Mouse (Mus musculus): ENCODE data around the gene Gm3629. TPM values are rescaled to one million over a fixed set of nuclear protein-coding genes. Genes with fewer than 3 reads are reported as not detected.
A peak's percentile ranks its signal among the peaks of the same experiment; 100 is the strongest.
"Not testable (repeated sequence)": the region's sequence is repeated elsewhere in the genome, so short reads cannot be mapped to it uniquely, and the experiment has no call there.

Gm3629 gene
- under 1 TPM; 0.41 to 0.80 TPM for total RNA-seq (2021)
- long read RNA-seq, experiment 1: 0 reads
- long read RNA-seq, experiment 2: 0 reads

DNA sequence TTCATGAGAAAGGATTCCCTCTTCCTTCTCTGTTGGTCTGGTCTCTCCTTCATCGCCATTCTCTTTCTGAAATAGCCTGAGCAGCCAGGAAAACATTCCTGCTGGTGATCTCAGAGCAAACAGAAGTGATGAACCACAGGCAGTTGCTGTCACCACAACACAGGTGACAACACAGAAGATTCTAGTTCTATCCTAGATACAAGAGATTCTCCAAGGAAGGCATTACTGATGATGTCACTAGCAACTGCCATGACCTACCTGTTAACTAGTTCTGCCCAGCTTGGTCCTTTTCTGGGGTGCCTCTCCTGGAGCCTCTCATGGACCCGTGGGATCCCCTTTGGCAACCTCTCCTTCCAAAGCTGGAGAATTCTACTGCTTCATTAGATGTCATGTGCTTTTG, at the start of gene Gm3629:
Gm3629 (minus strand) TSS at position 101 of the 400 bp plus-strand sequence.
- intact Hi-C loops (cut with DNase I): not testable (repeated sequence)

DNA sequence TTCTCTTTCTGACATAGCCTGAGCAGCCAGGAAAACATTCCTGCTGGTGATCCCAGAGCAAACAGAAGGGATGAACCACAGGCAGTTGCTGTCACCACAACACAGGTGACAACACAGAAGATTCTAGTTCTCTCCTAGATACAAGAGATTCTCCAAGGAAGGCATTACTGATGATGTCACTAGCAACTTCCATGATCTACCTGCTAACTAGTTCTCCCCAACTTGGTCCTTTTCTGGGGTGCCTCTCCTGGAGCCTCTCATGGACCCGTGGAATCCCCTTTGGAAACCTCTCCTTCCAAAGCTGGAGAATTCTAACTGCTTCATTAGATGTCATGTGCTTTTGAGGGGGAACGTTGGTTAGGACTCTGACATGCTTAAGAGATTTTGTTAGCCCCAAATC, 31.9 kb upstream of the Gm3629 start, which contains the start of gene Gm3460:
Gm3460 (minus strand) TSS at position 101 of the 400 bp plus-strand sequence.
- DNase-seq; intact Hi-C loops (cut with DNase I): not testable (repeated sequence)

More for the DNA sequence above, at the start of gene Gm3629:
- not testable (repeated sequence) for DNase-seq

DNA sequence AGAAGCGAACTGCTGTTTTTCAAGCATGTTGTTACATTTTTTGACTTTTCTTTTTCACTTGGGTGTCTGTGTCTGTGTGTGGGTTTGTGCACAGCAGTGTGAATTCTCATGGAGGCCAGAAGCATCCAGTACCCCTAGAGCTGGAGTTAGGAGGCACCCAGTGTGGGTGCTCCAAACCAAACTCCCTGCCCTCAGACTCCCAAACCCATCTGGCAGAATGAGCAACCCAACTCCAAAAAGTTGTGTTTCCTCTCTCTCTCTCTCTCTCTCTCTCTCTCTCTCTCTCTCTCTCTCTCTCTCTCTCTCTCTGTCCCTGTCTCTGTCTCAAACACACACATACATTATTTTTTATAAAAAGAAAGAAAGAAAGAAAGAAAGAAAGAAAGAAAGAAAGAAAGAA, 16.0 kb upstream of the Gm3629 start:
- DNase-seq: peak; percentile 1
- intact Hi-C loops (cut with DNase I): not testable (repeated sequence)

DNA sequence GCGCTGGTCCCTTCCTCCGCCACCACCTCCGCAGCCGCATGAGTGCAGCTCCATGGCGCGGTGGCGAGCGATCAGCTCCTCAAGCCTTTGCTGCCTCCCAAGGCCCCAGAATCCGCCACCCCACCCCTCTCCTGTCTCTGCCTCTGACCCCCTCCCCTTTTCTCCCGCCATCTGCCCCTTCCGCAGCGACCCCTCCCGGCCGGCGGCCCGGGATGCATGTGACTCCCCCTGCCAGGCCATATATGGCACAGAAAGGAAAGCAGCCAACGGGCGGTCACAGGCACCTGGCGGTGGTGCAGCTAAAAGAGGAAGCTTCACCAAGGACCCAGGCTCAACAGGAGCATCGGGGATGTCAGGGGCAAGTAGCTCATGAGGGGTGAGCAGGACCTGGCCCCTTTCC, 14.6 kb upstream of the Gm3629 start:
- intact Hi-C loops (cut with DNase I): not testable (repeated sequence)
- DNase-seq: peak; percentile 6 to 19

DNA sequence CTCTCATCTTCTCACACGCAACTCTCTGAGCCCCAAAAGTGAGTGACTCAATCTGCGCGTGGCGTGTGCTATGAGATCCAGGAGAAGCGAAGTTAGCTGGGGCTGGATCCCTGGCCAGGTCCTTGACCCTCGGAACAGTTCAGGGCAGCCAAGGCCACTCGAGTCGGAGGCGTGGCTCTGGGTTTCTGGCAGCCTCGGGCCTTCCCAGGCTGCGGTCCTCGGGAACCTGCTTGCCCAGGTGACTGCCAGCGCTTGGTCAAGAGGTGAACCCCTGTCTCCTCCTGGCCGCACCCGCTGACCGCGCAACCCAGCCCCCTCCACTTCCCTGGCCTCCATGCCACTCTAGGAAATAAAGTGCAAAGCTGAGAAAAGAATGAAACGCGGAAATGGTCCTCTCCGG, 14.1 kb upstream of the Gm3629 start:
- intact Hi-C loops (cut with DNase I): not testable (repeated sequence)
- peak; percentile 0 for DNase-seq

DNA sequence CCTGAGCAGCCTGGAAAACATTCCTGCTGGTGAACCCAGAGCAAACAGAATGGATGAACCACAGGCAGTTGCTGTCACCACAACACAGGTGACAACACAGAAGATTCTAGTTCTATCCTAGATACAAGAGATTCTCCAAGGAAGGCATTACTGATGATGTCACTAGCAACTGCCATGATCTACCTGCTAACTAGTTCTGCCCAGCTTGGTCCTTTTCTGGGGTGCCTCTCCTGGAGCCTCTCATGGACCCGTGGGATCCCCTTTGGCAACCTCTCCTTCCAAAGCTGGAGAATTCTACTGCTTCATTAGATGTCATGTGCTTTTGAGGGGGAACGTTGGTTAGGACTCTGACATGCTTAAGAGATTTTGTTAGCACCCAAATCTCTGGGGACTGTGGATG, 53.2 kb downstream of the Gm3629 start, which contains the start of gene Gm8356:
Gm8356 (minus strand) TSS at position 101 of the 400 bp plus-strand sequence.
- intact Hi-C loops (cut with DNase I); DNase-seq: not testable (repeated sequence)

Other genes starting within 250 kb of the Gm3629 start
- not detected for gene Gm3618, start 246.9 kb downstream of the Gm3629 start, total RNA-seq (2021)
- gene Gm16440, start 200.3 kb downstream of the Gm3629 start, total RNA-seq (2021): not detected
- gene Gm3591, start 178.1 kb downstream of the Gm3629 start, total RNA-seq (2021): under 1 TPM in 1 of 2 experiments, not detected in 1; 0.29 TPM
- not detected for gene Gm3594, start 146.0 kb downstream of the Gm3629 start, total RNA-seq (2021)
- not detected for gene Gm8356, start 53.3 kb downstream of the Gm3629 start, total RNA-seq (2021)
- gene Gm3460, start 31.8 kb upstream of the Gm3629 start, total RNA-seq (2021): not detected
- not detected for gene Gm10251, start 93.6 kb upstream of the Gm3629 start, total RNA-seq (2021)
- under 1 TPM in 1 of 2 experiments, not detected in 1; 0.26 TPM for gene Gm8050, start 129.6 kb upstream of the Gm3629 start, total RNA-seq (2021)
- gene Gm3636, start 151.7 kb upstream of the Gm3629 start, total RNA-seq (2021): under 1 TPM in 1 of 2 experiments, not detected in 1; 0.78 TPM
- gene Gm8362, start 183.8 kb upstream of the Gm3629 start, total RNA-seq (2021): under 1 TPM in 1 of 2 experiments, not detected in 1; 0.29 TPM
- not detected for gene Gm3642, start 249.7 kb upstream of the Gm3629 start, total RNA-seq (2021)